Mouse (Mus musculus) myocyte (in vitro differentiated cells): Measurements from ENCODE around the gene Fermt2. TPM values are rescaled to one million over a fixed set of nuclear protein-coding genes. Genes with fewer than 3 reads are reported as not detected.
A peak's percentile ranks its signal among the peaks of the same experiment; 100 is the strongest.
"Not testable (repeated sequence)": the region's sequence is repeated elsewhere in the genome, so short reads cannot be mapped to it uniquely, and the experiment has no call there.

Experiments used
- H3K27me3 ChIP-seq: one replicate; pipeline ENCODE4 v1.6.1; 2011; ENCODE audit not compliant: control insufficient read depth, insufficient read depth, insufficient read length
- H3K36me3 ChIP-seq: one replicate; pipeline ENCODE4 v1.6.1; 2011; ENCODE audit not compliant: control insufficient read depth, insufficient read depth
- H3K4me2 ChIP-seq: one replicate; pipeline ENCODE4 v1.6.1; 2011; ENCODE audit warnings: low read depth, control low read depth
- H3K4me3 ChIP-seq: one replicate; pipeline ENCODE4 v1.5.1; 2011; ENCODE audit warnings: mild to moderate bottlenecking, control low read depth, moderate library complexity
- H3K79me2 ChIP-seq: one replicate; pipeline ENCODE4 v1.6.1; 2011; ENCODE audit not compliant: control insufficient read depth, insufficient read depth
- H3ac ChIP-seq: one replicate; pipeline ENCODE4 v1.6.1; 2011; ENCODE audit not compliant: control insufficient read depth, insufficient read length
- CEBPB ChIP-seq: IDR thresholded peaks from 2 replicates; pipeline ENCODE4 v1.6.1; 2011; ENCODE audit warnings: mild to moderate bottlenecking, moderate library complexity; ENCODE audit not compliant: poor library complexity, insufficient read depth, severe bottlenecking
- E2F4 ChIP-seq: IDR thresholded peaks from one replicate; pipeline ENCODE4 v1.6.1; 2011; ENCODE audit warnings: mild to moderate bottlenecking, control low read depth, moderate library complexity; ENCODE audit not compliant: insufficient read depth
- MAX ChIP-seq: IDR thresholded peaks from one replicate; pipeline ENCODE4 v1.6.1; 2011; ENCODE audit warnings: low read depth, mild to moderate bottlenecking, control low read depth
- MYOD1 ChIP-seq, 3 experiments: IDR thresholded peaks; one replicate each; pipeline ENCODE4 v1.6.1; 2011; ENCODE audit warnings: control low read depth in 2 of 3, low read depth in 2 of 3, mild to moderate bottlenecking in 2 of 3, moderate library complexity in 1 of 3; ENCODE audit not compliant: insufficient read length in 2 of 3, control insufficient read depth in 1 of 3
- MYOG ChIP-seq, 3 experiments: IDR thresholded peaks; one replicate each; pipeline ENCODE4 v1.6.1; 2011; ENCODE audit warnings: control low read depth in 2 of 3, low read depth in 2 of 3, mild to moderate bottlenecking in 2 of 3; ENCODE audit not compliant: insufficient read length in 2 of 3, control insufficient read depth in 1 of 3, insufficient read depth in 1 of 3
- POLR2A ChIP-seq: IDR thresholded peaks from one replicate; pipeline ENCODE4 v1.6.1; 2011; ENCODE audit warnings: low read depth, mild to moderate bottlenecking, control low read depth, moderate library complexity; ENCODE audit not compliant: insufficient read length
- POLR2AphosphoS2 ChIP-seq: IDR thresholded peaks from one replicate; pipeline ENCODE4 v1.6.1; 2011; ENCODE audit warnings: low read depth, control low read depth; ENCODE audit not compliant: insufficient read length
- REST ChIP-seq: IDR thresholded peaks from one replicate; pipeline ENCODE4 v1.6.1; 2011; ENCODE audit warnings: mild to moderate bottlenecking, control low read depth, moderate library complexity; ENCODE audit not compliant: insufficient read depth, insufficient read length
- SRF ChIP-seq: IDR thresholded peaks from one replicate; pipeline ENCODE4 v1.6.1; 2011; ENCODE audit warnings: low read depth; ENCODE audit not compliant: control insufficient read depth, insufficient read length
- TCF12 ChIP-seq: IDR thresholded peaks from one replicate; pipeline ENCODE4 v1.6.1; 2011; ENCODE audit warnings: mild to moderate bottlenecking, control low read depth; ENCODE audit not compliant: poor library complexity, insufficient read depth, severe bottlenecking
- TCF3 ChIP-seq: IDR thresholded peaks from one replicate; pipeline ENCODE4 v1.6.1; 2011; ENCODE audit warnings: low read depth, control low read depth; ENCODE audit not compliant: insufficient read length
- USF1 ChIP-seq: IDR thresholded peaks from one replicate; pipeline ENCODE4 v1.6.1; 2011; ENCODE audit warnings: low read depth, mild to moderate bottlenecking, control low read depth, moderate library complexity
- polyA plus RNA-seq: library from polyadenylated mRNA; unstranded; fragments of >200 nt; fragmentation: generic; extraction: Trizol; gene quantifications from one replicate; pipeline ENCODE4 v1.2.1, GENCODE M21; 2012; ENCODE audit warnings: missing spikeins

Fermt2 gene
- polyA plus RNA-seq, 1 experiment, result 37.9 TPM

DNA sequence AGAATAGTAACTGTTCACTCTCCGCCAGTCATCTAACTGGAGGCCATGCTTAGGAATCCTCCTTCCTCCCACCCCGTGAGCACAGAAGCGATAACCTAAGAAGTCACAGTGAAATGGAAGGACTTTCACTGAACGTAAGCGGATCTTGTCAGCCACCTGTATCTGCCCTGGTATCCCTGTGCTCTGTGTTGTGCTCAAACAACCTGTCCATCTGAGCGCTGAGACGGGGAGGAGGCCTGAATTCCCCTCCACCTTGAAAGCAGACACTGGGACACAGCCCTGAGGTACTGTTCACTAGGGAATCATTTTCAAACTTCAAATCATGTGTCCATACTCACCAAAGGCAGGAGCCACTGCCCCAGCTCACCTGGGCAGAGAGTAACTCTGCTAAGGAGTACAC lies 52.9 kb downstream of the Fermt2 start:
- H3ac ChIP-seq, result no peak overlapping the region
- no peaks in the 10 kb centered on the region for H3K27me3 ChIP-seq
- no peak overlapping the region for H3K4me3 ChIP-seq
- H3K36me3 ChIP-seq, result peaks cover 45% of the 10 kb centered on the region
- no peaks in the 10 kb centered on the region for H3K79me2 ChIP-seq
- peak overlapping the region; percentile 42 for H3K4me2 ChIP-seq
- TF ChIP-seq MYOG (IDR thresholded peaks at IDR 0.05; ENCODE audit: control insufficient read depth in 1 of 3, insufficient read depth in 1 of 3, insufficient read length in 2 of 3, low read depth in 2 of 3) (no peak), USF1 (no peak), E2F4 (no peak), MYOD1 (IDR thresholded peaks at IDR 0.05; ENCODE audit: control insufficient read depth in 1 of 3, insufficient read length in 2 of 3, low read depth in 2 of 3) (no peak), POLR2A (no peak), MAX (no peak), SRF (no peak), TCF12 (no peak), TCF3 (no peak), CEBPB (no peak), POLR2AphosphoS2 (no peak), REST (no peak)

DNA sequence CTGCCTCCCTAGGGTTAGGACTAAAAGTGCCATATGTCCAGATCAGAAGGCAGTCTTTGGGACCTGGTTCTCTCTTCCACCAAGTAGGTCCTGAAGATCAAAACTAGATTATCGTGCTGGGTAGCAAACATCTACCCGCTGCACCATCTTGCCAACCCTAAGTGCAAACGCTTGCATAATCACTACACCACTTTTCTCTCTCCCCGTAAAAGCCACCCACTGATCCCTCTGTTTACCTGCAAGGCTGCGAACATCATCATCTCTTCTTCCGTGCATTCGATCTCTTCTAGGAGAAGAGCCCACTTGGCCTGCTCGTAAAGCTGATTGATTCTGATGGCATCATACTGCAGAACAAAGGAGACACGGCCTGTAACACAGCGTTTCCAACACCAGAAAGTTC lies 57.4 kb downstream of the Fermt2 start:
- Histone ChIP-seq H3K4me2 (no peak overlapping the region), H3K27me3 (no peaks in the 10 kb centered on the region), H3K36me3 (peaks cover 59% of the 10 kb centered on the region), H3ac (no peak overlapping the region), H3K79me2 (no peaks in the 10 kb centered on the region), H3K4me3 (no peak overlapping the region)
- TF ChIP-seq MAX (no peak), MYOG (IDR thresholded peaks at IDR 0.05; ENCODE audit: control insufficient read depth in 1 of 3, insufficient read depth in 1 of 3, insufficient read length in 2 of 3, low read depth in 2 of 3) (no peak), E2F4 (no peak)

DNA sequence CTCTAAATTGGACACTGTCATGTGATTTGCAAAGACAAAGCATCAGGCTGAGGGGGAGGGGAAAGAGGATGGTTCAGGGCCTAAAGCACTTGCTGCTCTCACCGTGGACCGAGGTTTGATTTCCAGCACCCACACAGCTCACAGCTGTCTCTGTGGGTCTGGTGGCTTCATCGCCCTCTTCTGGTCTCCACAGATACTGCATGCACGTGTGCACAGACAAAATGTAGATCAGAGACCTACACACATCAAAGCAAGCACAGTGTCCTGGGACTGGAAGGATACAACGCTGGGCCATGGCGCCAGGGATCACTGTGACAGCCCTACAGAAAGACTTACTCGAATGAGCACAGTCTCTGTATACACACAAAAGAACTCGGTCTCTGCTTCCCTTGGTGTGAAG lies 60.5 kb downstream of the Fermt2 start:
- TF ChIP-seq CEBPB (no peak), MAX (no peak), MYOD1 (IDR thresholded peaks at IDR 0.05; ENCODE audit: control insufficient read depth in 1 of 3, insufficient read length in 2 of 3, low read depth in 2 of 3) (no peak), TCF12 (no peak), SRF (no peak), TCF3 (no peak), REST (no peak), POLR2AphosphoS2 (no peak), E2F4 (no peak), MYOG (IDR thresholded peaks at IDR 0.05; ENCODE audit: control insufficient read depth in 1 of 3, insufficient read depth in 1 of 3, insufficient read length in 2 of 3, low read depth in 2 of 3) (no peak), POLR2A (no peak), USF1 (no peak)
- no peak overlapping the region for H3ac ChIP-seq
- no peak overlapping the region for H3K4me2 ChIP-seq
- peaks cover 55% of the 10 kb centered on the region for H3K36me3 ChIP-seq
- no peaks in the 10 kb centered on the region for H3K27me3 ChIP-seq
- no peak overlapping the region for H3K4me3 ChIP-seq
- H3K79me2 ChIP-seq, result no peaks in the 10 kb centered on the region

DNA sequence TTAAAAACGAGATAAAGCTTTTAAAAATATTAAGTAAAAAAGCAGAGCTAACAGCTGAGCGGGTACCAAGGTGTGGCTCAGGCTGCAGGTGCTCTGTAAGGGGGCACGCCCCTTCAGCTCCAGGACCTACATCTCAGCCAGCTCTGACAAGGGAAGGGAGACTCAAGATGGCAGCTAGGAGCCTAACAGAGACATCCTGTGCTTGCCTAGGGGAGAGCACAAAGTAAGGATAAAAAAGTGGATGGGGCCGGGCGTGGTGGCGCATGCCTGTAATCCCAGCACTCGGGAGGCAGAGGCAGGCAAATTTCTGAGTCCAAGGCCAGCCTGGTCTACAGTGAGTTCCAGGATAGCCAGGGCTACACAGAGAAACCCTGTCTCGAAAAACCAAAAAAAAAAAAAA lies 63.5 kb downstream of the Fermt2 start:
- not testable (repeated sequence) for H3ac ChIP-seq, H3K4me3 ChIP-seq, H3K27me3 ChIP-seq, H3K79me2 ChIP-seq, H3K4me2 ChIP-seq
- peaks cover 39% of the 10 kb centered on the region for H3K36me3 ChIP-seq

DNA sequence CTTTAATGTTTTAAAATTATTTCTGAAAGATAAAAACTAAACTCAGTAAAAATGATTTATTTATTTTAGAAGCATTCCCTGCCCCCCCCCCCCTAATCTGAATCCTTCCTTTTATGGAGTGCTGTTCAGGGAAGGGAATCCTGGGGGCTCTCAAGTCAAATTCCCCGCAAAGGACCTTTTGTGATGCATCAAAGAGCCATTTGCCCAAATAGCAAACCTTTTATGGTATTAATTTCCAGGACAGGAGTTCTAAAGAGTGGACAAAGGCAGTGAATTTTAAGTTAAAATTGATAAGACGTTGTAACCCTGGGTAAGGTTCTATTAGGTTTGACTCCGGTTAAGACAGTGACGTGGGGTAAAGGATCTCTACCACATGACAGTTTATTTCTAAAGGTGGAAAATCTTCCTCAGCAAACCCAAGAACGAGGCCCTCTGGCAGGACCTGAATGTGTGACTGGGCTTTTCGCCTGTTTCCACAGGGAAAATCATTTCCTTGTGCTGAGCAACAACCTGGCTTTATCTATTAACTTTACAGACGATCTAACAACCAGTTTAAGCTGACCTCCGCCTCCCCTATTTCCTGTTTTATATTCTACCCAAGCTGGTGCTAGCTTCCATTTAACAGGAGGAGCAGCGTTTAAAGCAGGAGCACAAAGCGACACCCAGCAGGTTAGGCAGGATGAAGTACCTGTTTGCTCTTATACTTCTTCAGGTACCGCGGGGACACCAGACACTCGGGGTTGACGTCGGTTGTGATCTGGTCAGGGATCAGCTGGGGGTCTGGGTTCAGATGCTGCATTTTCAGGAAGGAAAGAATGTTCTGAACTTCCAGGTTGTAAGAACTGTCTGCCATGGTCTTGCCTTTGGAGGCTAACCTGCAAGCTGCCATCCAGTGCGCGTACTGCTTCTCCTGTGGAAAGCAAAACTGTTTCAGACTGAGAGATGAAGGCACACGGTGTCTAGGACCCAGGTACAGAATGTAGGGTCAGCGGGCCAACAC lies 65.6 kb downstream of the Fermt2 start:
- Histone ChIP-seq H3ac (no peak overlapping the region), H3K27me3 (no peaks in the 10 kb centered on the region), H3K4me2 (no peak overlapping the region), H3K79me2 (no peaks in the 10 kb centered on the region), H3K4me3 (no peak overlapping the region), H3K36me3 (peaks cover 39% of the 10 kb centered on the region)
- no peak for TF ChIP-seq TCF12
- TF ChIP-seq USF1, result no peak
- TF ChIP-seq MYOD1 (IDR thresholded peaks at IDR 0.05; ENCODE audit: control insufficient read depth in 1 of 3, insufficient read length in 2 of 3, low read depth in 2 of 3), result no peak
- TF ChIP-seq POLR2A, result no peak
- no peak for TF ChIP-seq E2F4
- TF ChIP-seq CEBPB, result no peak
- TF ChIP-seq POLR2AphosphoS2, result no peak
- no peak for TF ChIP-seq REST
- TF ChIP-seq MYOG (IDR thresholded peaks at IDR 0.05; ENCODE audit: control insufficient read depth in 1 of 3, insufficient read depth in 1 of 3, insufficient read length in 2 of 3, low read depth in 2 of 3), result no peak
